Mouse (Mus musculus): ENCODE data around the gene Mrpl16. TPM values are rescaled to one million over a fixed set of nuclear protein-coding genes. Genes with fewer than 3 reads are reported as not detected.
A peak's percentile ranks its signal among the peaks of the same experiment; 100 is the strongest.

Gene Mrpl16
- total and polyA plus RNA-seq, 2 experiments from 2014 or later: 30.8 to 52.6 TPM

GRCm38 (mm10) chr19:11811688-11812365 is 41.6 kb downstream of the Mrpl16 start:
- Histone ChIP-seq H3K27ac (ENCODE audit: low read depth, low read length) (no peak overlapping the region), H3K4me1 (ENCODE audit: insufficient read depth) (no peaks in the 10 kb centered on the region), H3K9ac (no peak overlapping the region), H3K36me3 (ENCODE audit: insufficient read depth) (no peaks in the 10 kb centered on the region), H3K9me3 (ENCODE audit: low read length) (no peaks in the 10 kb centered on the region), H3K4me2 (ENCODE audit: low read depth) (no peak overlapping the region), H3K4me3 (ENCODE audit: low read depth, low read length) (no peak overlapping the region), H3K27me3 (ENCODE audit: insufficient read depth, low read length) (no peaks in the 10 kb centered on the region)
- ATAC-seq (peak; percentile 93), DNase-seq (peak; percentile 6)
- no peak for TF ChIP-seq CTCF (IDR thresholded peaks at IDR 0.05; ENCODE audit: low read depth)
- 31% methylated on average over 5 of the region's 5 CpGs for WGBS

GRCm38 (mm10) chr19:11813136-11813535 is 42.9 kb downstream of the Mrpl16 start:
- H3K4me1 ChIP-seq (ENCODE audit: insufficient read depth): no peaks in the 10 kb centered on the region
- no peaks in the 10 kb centered on the region for H3K9me3 ChIP-seq (ENCODE audit: low read length)
- no peak overlapping the region for H3K9ac ChIP-seq
- H3K36me3 ChIP-seq (ENCODE audit: insufficient read depth): no peaks in the 10 kb centered on the region
- ATAC-seq (no peak), DNase-seq (no peak)
- H3K4me2 ChIP-seq (ENCODE audit: low read depth): no peak overlapping the region
- H3K27ac ChIP-seq (ENCODE audit: low read depth, low read length): no peak overlapping the region
- no peaks in the 10 kb centered on the region for H3K27me3 ChIP-seq (ENCODE audit: insufficient read depth, low read length)
- no peak for TF ChIP-seq CTCF (IDR thresholded peaks at IDR 0.05; ENCODE audit: low read depth)
- no peak overlapping the region for H3K4me3 ChIP-seq (ENCODE audit: low read depth, low read length)
- 57% methylated on average over 4 of the region's 4 CpGs for WGBS

GRCm38 (mm10) chr19:11813649-11814048 is 43.5 kb downstream of the Mrpl16 start:
- no peak for DNase-seq
- no peaks in the 10 kb centered on the region for H3K36me3 ChIP-seq (ENCODE audit: insufficient read depth)
- WGBS: 9% methylated on average over 8 of the region's 8 CpGs
- H3K27ac ChIP-seq (ENCODE audit: low read depth, low read length): no peak overlapping the region
- H3K9me3 ChIP-seq (ENCODE audit: low read length): no peaks in the 10 kb centered on the region
- no peak for TF ChIP-seq CTCF (IDR thresholded peaks at IDR 0.05; ENCODE audit: low read depth)
- ATAC-seq: no peak
- no peak overlapping the region for H3K4me2 ChIP-seq (ENCODE audit: low read depth)
- H3K4me1 ChIP-seq (ENCODE audit: insufficient read depth): no peaks in the 10 kb centered on the region
- H3K4me3 ChIP-seq (ENCODE audit: low read depth, low read length): no peak overlapping the region
- H3K27me3 ChIP-seq (ENCODE audit: insufficient read depth, low read length): no peaks in the 10 kb centered on the region
- H3K9ac ChIP-seq: no peak overlapping the region

- no peak for DNase-seq
- no peak for TF ChIP-seq CTCF (IDR thresholded peaks at IDR 0.05; ENCODE audit: low read depth)
- ATAC-seq: no peak
- Histone ChIP-seq H3K4me3 (ENCODE audit: low read depth, low read length) (no peak overlapping the region), H3K27me3 (ENCODE audit: insufficient read depth, low read length) (peaks cover 4% of the 10 kb centered on the region; the same call in 1 of the 2 replicates), H3K9me3 (ENCODE audit: low read length) (no peaks in the 10 kb centered on the region), H3K27ac (ENCODE audit: low read depth, low read length) (no peak overlapping the region), H3K36me3 (ENCODE audit: insufficient read depth) (no peaks in the 10 kb centered on the region), H3K4me2 (ENCODE audit: low read depth) (no peak overlapping the region), H3K9ac (no peak overlapping the region), H3K4me1 (ENCODE audit: insufficient read depth) (no peaks in the 10 kb centered on the region; the same call in 1 of the 2 replicates)
- WGBS: 83% methylated on average over 6 of the region's 6 CpGs
Measured at GRCm38 (mm10) chr19:11814742-11815333, 44.6 kb downstream of the Mrpl16 start.

- WGBS: 53% methylated on average over 6 of the region's 6 CpGs
- H3K4me3 ChIP-seq (ENCODE audit: low read depth, low read length): no peak overlapping the region
- H3K27ac ChIP-seq (ENCODE audit: low read depth, low read length): no peak overlapping the region
- H3K27me3 ChIP-seq (ENCODE audit: insufficient read depth, low read length): peaks cover 5% of the 10 kb centered on the region; the same call in 1 of the 2 replicates
- H3K9ac ChIP-seq: no peak overlapping the region
- no peak for TF ChIP-seq CTCF (IDR thresholded peaks at IDR 0.05; ENCODE audit: low read depth)
- no peak for ATAC-seq
- DNase-seq: no peak
- H3K4me1 ChIP-seq (ENCODE audit: insufficient read depth): no peaks in the 10 kb centered on the region; the same call in 1 of the 2 replicates
- H3K9me3 ChIP-seq (ENCODE audit: low read length): no peaks in the 10 kb centered on the region
- no peak overlapping the region for H3K4me2 ChIP-seq (ENCODE audit: low read depth)
- no peaks in the 10 kb centered on the region for H3K36me3 ChIP-seq (ENCODE audit: insufficient read depth)
Measured at GRCm38 (mm10) chr19:11816706-11817105, 46.5 kb downstream of the Mrpl16 start.

- H3K27me3 ChIP-seq (ENCODE audit: insufficient read depth, low read length): peaks cover 5% of the 10 kb centered on the region; the same call in 1 of the 2 replicates
- H3K4me3 ChIP-seq (ENCODE audit: low read depth, low read length): peak overlapping the region; percentile 77
- WGBS: 15% methylated on average over 5 of the region's 5 CpGs
- peak overlapping the region; percentile 82; the same call in 1 of the 2 replicates for H3K9ac ChIP-seq
- no peaks in the 10 kb centered on the region for H3K9me3 ChIP-seq (ENCODE audit: low read length)
- H3K4me1 ChIP-seq (ENCODE audit: insufficient read depth): no peaks in the 10 kb centered on the region; the same call in 1 of the 2 replicates
- H3K27ac ChIP-seq (ENCODE audit: low read depth, low read length): no peak overlapping the region
- no peaks in the 10 kb centered on the region for H3K36me3 ChIP-seq (ENCODE audit: insufficient read depth)
- no peak for TF ChIP-seq CTCF (IDR thresholded peaks at IDR 0.05; ENCODE audit: low read depth)
- DNase-seq: peak; percentile 11
- no peak for ATAC-seq
- peak overlapping the region; percentile 89 for H3K4me2 ChIP-seq (ENCODE audit: low read depth)
Measured at GRCm38 (mm10) chr19:11817586-11817985, 47.4 kb downstream of the Mrpl16 start.

All from forebrain, postnatal 0 days (tissue).